Mouse (Mus musculus): ENCODE measurements at regions not wholly inside any gene's neighbourhood (a gene's known extent, or its start where the extent isn't known, plus 50 kb on each side); places are given as distances from the start of the nearest gene placed in this dataset.

DNA sequence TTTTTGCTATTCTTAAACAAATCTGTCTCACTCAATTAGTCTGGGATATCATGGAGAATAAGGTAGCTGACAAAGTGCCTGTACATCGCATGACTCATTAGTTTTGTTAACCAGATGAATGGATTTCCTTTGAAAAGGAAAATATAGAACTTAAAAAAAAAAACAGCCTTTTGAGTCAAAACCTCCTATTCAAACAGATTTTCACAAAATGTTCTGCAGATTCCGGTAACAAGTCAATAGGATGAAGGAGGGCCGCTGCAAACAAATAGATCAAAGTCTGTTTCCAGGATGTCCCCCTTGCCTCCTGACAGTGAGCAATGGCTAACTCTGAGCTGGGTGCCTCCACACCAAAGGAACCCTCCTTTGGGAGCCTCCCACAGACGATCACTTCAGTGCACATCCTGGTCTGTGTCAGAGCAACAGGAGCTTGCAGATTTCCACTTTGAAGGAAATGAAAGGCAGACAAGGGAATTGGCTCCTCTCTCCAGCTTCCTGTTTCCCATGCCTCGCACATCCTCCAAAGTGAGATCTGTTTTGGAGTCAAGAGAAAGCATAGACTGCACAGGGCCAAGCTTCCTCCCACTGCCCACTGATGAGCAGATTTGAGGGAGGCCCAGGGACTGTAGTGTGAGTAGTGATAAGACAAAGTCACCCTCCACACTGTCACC lies 243.8 kb upstream of the Gadl1 start:
- Histone ChIP-seq H3K9me3 (no peaks in the 10 kb centered on the region), H3K4me3 (no peak overlapping the region), H3K27ac (replicated peaks) (no peak overlapping the region), H3K4me1 (no peaks in the 10 kb centered on the region), H3K9ac (replicated peaks) (no peak overlapping the region), H3K27me3 (no peaks in the 10 kb centered on the region), H3K4me2 (replicated peaks) (no peak overlapping the region), H3K36me3 (no peaks in the 10 kb centered on the region)
- no peak for ATAC-seq (ENCODE audit: low FRiP score, low read depth)
- WGBS = 57% methylated on average over 5 of the region's 5 CpGs

DNA sequence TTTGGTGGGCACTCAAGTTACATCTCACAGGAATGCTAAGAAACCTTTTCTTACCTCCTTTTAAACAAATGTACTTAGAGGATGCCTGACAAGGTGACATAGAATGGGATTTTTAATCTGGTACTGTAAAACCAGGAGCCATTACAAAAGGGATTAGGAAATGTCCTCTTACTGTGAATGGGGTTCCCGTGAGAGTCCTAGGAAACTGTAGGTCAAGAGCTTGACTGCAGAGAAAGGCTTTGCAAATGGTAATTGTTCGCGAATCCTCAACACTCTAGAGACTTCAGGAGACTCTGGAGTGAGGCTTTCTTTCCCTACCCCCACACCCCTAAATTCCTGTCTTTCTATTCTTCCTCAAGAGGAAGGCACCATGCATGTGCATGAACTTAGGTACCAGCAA lies 242.7 kb upstream of the Gadl1 start:
- WGBS = 61% methylated on average over 3 of the region's 3 CpGs
- no peak overlapping the region for H3K4me2 ChIP-seq (replicated peaks)

DNA sequence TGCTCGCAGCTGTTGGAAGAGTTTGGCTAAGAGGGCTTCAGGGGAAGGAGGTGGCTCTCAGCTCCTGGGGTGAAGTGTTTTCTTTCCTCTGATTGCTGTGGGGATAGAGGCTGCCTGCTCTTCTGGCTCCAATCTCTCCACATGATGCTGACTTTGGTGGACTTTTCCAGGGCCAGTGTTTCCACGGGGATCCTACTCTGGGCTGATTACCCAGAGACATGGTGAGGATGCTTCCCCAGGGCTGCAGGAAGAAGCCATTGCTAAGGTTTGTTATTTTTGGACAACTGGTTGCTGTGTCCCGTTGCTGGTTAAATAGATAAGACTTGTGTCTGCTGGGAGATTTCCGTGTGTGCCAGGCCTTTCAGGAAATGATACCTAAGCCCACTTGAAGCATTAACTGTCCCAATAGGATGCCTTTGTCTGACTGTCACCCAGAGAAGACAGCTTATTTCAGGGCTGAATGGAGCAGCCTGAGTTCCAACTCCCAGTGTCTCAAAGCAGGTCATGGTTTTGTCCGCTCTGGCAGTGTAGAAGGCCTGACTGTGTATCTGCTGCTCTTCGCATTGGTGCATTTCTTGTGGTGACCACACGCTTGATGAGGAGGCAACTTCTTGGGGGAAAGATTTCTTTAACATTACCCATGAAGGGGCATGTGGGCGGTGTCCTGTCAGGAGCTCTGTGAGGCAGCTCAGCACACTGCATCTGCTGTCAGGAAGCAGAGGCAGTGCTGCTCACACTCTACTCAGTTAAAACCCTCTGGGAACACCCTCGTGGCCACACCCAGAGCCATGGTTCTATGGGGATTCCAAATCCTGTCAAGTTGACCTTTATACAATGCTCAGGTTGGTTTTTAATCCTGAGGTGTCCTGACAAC lies 228.3 kb upstream of the Gadl1 start:
- no peak overlapping the region for H3K9ac ChIP-seq (replicated peaks)
- no peak overlapping the region for H3K27ac ChIP-seq (replicated peaks)
- no peak for ATAC-seq (ENCODE audit: low FRiP score, low read depth)
- H3K9me3 ChIP-seq = no peaks in the 10 kb centered on the region
- WGBS = 39% methylated on average over 9 of the region's 9 CpGs
- H3K4me2 ChIP-seq (replicated peaks) = no peak overlapping the region
- H3K4me1 ChIP-seq = peaks cover 10% of the 10 kb centered on the region; the same call in 1 of the 2 replicates
- H3K27me3 ChIP-seq = no peaks in the 10 kb centered on the region; the same call in 1 of the 2 replicates
- no peak overlapping the region for H3K4me3 ChIP-seq
- H3K36me3 ChIP-seq = no peaks in the 10 kb centered on the region

More for the DNA sequence above, 242.7 kb upstream of the Gadl1 start:
- H3K4me1 ChIP-seq = no peaks in the 10 kb centered on the region
- no peak for ATAC-seq (ENCODE audit: low FRiP score, low read depth)
- H3K9me3 ChIP-seq = no peaks in the 10 kb centered on the region
- no peaks in the 10 kb centered on the region for H3K27me3 ChIP-seq
- H3K36me3 ChIP-seq = no peaks in the 10 kb centered on the region
- H3K9ac ChIP-seq (replicated peaks) = no peak overlapping the region
- H3K4me3 ChIP-seq = no peak overlapping the region
- H3K27ac ChIP-seq (replicated peaks) = no peak overlapping the region

DNA sequence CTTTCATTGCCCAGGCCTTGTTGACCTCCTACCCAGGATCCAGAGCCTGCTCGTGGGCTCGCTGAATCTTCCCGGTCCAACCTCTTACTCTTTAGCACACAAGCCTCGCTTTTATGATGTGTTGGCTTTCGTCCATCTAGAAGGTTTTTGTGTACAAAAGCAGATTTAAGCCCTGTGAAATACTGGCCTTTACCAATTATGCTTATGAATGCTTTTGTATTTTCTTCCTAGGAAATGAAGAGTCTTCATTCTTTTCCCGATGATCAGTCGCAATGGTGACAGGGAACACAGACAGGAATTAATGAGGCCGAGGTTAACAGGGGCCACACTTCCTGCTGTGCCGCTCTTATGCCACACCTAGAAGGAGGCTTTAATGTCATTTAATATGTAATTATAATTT lies 227.4 kb upstream of the Gadl1 start:
- H3K4me2 ChIP-seq (replicated peaks) = no peak overlapping the region
- 49% methylated on average over 9 of the region's 9 CpGs for WGBS
- H3K27ac ChIP-seq (replicated peaks) = no peak overlapping the region
- H3K4me1 ChIP-seq = peaks cover 10% of the 10 kb centered on the region; the same call in 1 of the 2 replicates
- no peak overlapping the region for H3K4me3 ChIP-seq
- ATAC-seq (ENCODE audit: low FRiP score, low read depth) = no peak
- H3K36me3 ChIP-seq = no peaks in the 10 kb centered on the region
- 0 out of 2 replicates have a peak, but pooled peaks cover 2% of the 10 kb centered on the region for H3K9me3 ChIP-seq
- no peaks in the 10 kb centered on the region; the same call in 1 of the 2 replicates for H3K27me3 ChIP-seq
- H3K9ac ChIP-seq (replicated peaks) = no peak overlapping the region

DNA sequence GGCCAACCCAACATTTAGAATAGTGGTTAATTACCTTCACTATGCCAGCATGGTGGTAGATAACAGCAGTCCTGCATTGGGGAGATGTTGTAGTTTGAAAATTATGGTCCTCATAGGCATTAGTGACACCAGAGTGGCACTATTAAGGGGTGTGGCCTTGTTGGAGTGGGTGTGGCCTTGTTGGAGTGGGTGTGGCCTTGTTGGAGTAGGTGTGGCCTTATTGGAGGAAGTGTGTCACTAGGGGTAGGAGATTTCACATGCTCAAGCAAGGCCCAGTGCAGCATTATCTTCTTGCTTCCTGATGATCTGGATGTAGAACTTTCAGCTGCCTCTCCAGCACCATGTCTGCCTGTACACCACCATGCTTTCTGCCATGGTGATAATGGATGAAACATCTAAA lies 225.3 kb upstream of the Gadl1 start:
- H3K9ac ChIP-seq (replicated peaks) = no peak overlapping the region
- 0 out of 2 replicates have a peak, but pooled peaks cover 2% of the 10 kb centered on the region for H3K9me3 ChIP-seq
- H3K27me3 ChIP-seq = no peaks in the 10 kb centered on the region; the same call in 1 of the 2 replicates
- no peak overlapping the region for H3K4me3 ChIP-seq
- H3K4me2 ChIP-seq (replicated peaks) = no peak overlapping the region
- H3K4me1 ChIP-seq = peaks cover 14% of the 10 kb centered on the region; the same call in 1 of the 2 replicates
- no peaks in the 10 kb centered on the region for H3K36me3 ChIP-seq
- ATAC-seq (ENCODE audit: low FRiP score, low read depth) = no peak
- no peak overlapping the region for H3K27ac ChIP-seq (replicated peaks)

DNA sequence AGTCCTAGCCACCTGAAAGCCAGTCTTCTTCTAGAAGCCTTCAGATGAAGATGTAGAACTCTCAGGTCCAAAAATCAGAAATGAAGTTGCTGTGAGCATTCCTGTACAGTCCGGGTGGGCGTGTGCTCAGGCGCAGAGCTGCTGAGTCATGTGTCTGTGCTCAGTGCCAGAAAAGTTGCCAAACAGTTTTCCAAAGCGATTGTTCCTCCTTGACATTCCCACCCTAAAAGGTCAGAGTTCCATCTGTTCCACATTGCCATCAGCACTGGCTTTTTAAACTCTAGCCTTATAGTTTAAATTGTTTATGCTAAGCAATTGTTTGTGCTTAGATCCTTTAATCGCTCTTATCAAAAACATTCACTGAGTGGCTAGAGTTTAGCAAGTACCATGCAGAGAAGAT lies 222.7 kb upstream of the Gadl1 start:
- 92% methylated on average over 5 of the region's 5 CpGs for WGBS
- Histone ChIP-seq H3K9ac (replicated peaks) (no peak overlapping the region), H3K4me2 (replicated peaks) (no peak overlapping the region), H3K36me3 (no peaks in the 10 kb centered on the region), H3K27ac (replicated peaks) (no peak overlapping the region), H3K27me3 (no peaks in the 10 kb centered on the region; the same call in 1 of the 2 replicates), H3K9me3 (0 out of 2 replicates have a peak, but pooled peaks cover 2% of the 10 kb centered on the region), H3K4me1 (peaks cover 9% of the 10 kb centered on the region; the same call in 1 of the 2 replicates), H3K4me3 (no peak overlapping the region)
- no peak for ATAC-seq (ENCODE audit: low FRiP score, low read depth)

DNA sequence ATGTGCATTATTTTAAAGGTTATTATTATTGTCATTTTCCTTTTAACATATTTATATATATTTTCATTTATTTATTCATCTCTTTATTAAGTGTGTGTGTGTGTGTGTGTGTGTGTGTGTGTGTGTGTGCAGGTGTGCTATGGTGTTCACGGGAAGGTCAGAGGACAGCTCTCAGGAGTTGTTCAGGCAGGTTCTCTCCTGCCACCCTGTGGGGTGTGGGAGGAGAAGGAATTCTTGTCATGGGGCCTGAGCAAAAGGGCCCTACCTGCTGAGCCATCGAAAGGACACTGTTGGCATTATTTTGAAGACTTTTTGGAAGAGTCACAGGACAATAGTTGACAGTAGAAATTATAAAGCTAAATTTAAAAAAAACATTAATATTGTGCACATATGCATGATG lies 216.4 kb upstream of the Gadl1 start:
- Histone ChIP-seq H3K4me3 (no peak overlapping the region), H3K4me2 (replicated peaks) (no peak overlapping the region), H3K4me1 (peaks cover 9% of the 10 kb centered on the region; the same call in 1 of the 2 replicates), H3K27me3 (no peaks in the 10 kb centered on the region), H3K9ac (replicated peaks) (no peak overlapping the region), H3K27ac (replicated peaks) (no peak overlapping the region), H3K9me3 (no peaks in the 10 kb centered on the region), H3K36me3 (no peaks in the 10 kb centered on the region)
- ATAC-seq (ENCODE audit: low FRiP score, low read depth) = no peak
- WGBS = 83% methylated on average over 2 of the region's 2 CpGs

DNA sequence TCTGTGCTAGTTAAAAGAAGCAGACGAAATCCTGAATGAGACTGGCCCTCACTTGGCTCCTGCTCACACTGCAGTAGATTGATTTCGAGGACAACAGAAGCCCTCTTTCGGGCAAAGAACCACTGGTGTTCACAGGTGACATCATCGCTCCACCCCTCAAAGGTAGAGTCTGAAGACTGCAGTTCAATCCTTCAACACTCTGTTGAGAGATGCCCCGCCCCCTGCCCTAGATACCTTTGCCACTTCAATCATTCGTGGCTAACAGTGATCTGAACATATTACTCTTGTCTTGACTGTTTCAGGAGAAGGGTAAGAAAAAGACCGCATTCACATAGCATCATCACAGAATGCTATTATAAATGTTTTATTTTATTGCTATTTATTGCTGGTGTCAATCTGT lies 205.5 kb upstream of the Gadl1 start:
- Histone ChIP-seq H3K36me3 (no peaks in the 10 kb centered on the region), H3K27ac (replicated peaks) (no peak overlapping the region), H3K4me3 (no peak overlapping the region), H3K9ac (replicated peaks) (no peak overlapping the region), H3K27me3 (no peaks in the 10 kb centered on the region), H3K4me2 (replicated peaks) (no peak overlapping the region), H3K4me1 (no peaks in the 10 kb centered on the region), H3K9me3 (no peaks in the 10 kb centered on the region)
- 89% methylated on average over 7 of the region's 7 CpGs for WGBS
- ATAC-seq (ENCODE audit: low FRiP score, low read depth) = no peak

DNA sequence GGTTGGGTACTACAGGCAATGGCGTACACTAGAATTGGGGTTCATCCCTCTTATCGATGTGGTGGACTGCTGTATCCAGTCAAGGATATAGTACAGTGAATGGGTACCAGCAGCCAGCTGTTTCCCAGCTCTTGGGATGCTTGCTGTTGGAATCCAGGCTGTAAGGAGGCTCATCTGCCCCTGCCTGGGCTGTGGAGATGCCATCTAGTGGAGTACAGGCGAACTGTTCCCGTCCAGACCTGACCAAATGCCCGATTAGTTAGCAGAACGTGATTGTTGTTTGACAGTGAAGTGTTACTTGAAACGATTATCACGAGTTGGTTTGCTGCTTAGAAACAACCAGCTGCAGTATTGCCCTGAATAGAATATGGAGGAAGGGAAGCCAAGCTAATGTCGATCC lies 205.0 kb upstream of the Gadl1 start:
- Histone ChIP-seq H3K9ac (replicated peaks) (no peak overlapping the region), H3K27ac (replicated peaks) (no peak overlapping the region), H3K27me3 (no peaks in the 10 kb centered on the region), H3K4me1 (no peaks in the 10 kb centered on the region), H3K4me3 (no peak overlapping the region), H3K9me3 (no peaks in the 10 kb centered on the region), H3K36me3 (no peaks in the 10 kb centered on the region), H3K4me2 (replicated peaks) (no peak overlapping the region)
- ATAC-seq (ENCODE audit: low FRiP score, low read depth) = no peak
- 42% methylated on average over 9 of the region's 9 CpGs for WGBS

DNA sequence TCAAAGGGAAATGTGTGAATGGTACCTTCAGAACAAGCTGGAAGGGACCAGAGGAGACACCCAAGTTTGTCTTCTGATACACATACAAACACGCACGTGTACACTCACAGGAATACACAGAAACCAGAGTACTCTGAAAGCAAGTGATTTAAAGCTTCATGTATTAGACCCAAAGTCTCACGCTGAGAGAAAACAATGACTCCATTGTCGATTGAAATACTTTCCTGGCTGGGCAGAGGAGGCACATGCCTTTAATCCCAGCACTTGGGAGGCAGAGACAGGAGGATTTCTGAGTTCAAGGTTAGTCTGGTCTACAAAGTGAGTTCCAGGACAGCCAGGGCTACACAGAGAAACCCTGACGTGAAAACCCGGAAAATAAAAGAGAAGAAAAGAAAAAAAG lies 203.5 kb upstream of the Gadl1 start:
- Histone ChIP-seq H3K9ac (replicated peaks) (no peak overlapping the region), H3K36me3 (no peaks in the 10 kb centered on the region), H3K27ac (replicated peaks) (no peak overlapping the region), H3K27me3 (no peaks in the 10 kb centered on the region), H3K4me1 (no peaks in the 10 kb centered on the region), H3K4me3 (no peak overlapping the region), H3K9me3 (no peaks in the 10 kb centered on the region), H3K4me2 (replicated peaks) (no peak overlapping the region)
- no peak for ATAC-seq (ENCODE audit: low FRiP score, low read depth)
- 89% methylated on average over 6 of the region's 6 CpGs for WGBS

DNA sequence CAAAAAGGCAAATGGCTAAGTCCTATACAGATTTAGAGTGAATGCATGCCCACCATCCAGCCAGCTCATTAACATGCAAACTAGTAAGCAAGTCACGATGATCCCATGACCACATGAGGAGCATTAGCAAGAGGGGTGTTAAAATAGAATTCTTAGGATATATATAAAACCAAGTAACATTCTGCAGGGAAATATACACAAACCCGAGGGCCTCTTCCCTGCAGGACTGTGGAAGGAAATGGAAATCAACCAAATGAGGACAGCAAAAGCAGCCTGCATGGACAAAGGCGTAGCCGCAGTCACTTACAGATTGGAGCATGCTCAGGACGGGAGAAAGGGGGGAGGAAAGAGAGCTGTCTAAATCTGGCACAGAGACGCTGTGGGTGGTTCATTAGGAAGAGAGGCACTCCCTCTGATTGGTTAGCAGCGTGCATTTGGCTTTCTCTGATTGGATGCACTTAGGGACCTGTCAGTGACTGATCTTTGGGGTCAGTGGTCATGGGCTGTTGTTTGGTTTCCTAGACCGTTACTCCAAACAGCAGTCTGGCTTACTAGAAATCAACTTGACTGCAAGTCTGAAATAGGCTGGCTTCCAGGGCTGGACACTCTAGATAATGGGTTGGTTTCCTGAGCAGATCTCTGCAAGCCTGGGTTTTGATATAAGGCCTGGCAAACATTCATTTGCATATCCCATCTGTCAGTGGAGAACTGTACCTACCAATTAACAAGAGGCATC lies 200.9 kb upstream of the Gadl1 start:
- Histone ChIP-seq H3K4me1 (no peaks in the 10 kb centered on the region), H3K4me2 (replicated peaks) (no peak overlapping the region)

More for the DNA sequence above, 200.9 kb upstream of the Gadl1 start:
- no peaks in the 10 kb centered on the region for H3K36me3 ChIP-seq
- 30% methylated on average over 8 of the region's 8 CpGs for WGBS
- no peak overlapping the region for H3K4me3 ChIP-seq
- H3K27me3 ChIP-seq = no peaks in the 10 kb centered on the region
- H3K9ac ChIP-seq (replicated peaks) = no peak overlapping the region
- peak overlapping the region; percentile 35 for H3K27ac ChIP-seq (replicated peaks)
- no peaks in the 10 kb centered on the region for H3K9me3 ChIP-seq
- peak; percentile 89 for ATAC-seq (ENCODE audit: low FRiP score, low read depth)
